Mouse (Mus musculus) spleen, postnatal 36 days (tissue): Measurements from ENCODE around the gene Banp.
A peak's percentile ranks its signal among the peaks of the same experiment; 100 is the strongest.

Experiments
- DNase-seq, 2 experiments: peaks; one replicate each; pipeline ENCODE4 v3.0.0; 2022; ENCODE audit warnings: low spot score in 2 of 2, mixed read lengths in 1 of 2

Banp gene

GRCm38 (mm10) chr8:121950749-121951655, 1.5 kb downstream of the Banp start:
- DNase-seq, result peak; percentile 47 to 60

GRCm38 (mm10) chr8:121951656-121952009, 2.1 kb downstream of the Banp start:
- no peak for DNase-seq

- no peak for DNase-seq
These were observed 2.6 kb downstream of the Banp start for GRCm38 (mm10) chr8:121952122-121952521.

- DNase-seq, result no peak
These were observed 3.2 kb downstream of the Banp start for GRCm38 (mm10) chr8:121952800-121953199.

- DNase-seq, result no peak
These were observed 4.4 kb downstream of the Banp start for GRCm38 (mm10) chr8:121953821-121954545.

- no peak for DNase-seq
These were observed 5.5 kb downstream of the Banp start for GRCm38 (mm10) chr8:121954981-121955555.

- no peak for DNase-seq
These were observed 6.4 kb downstream of the Banp start for GRCm38 (mm10) chr8:121955825-121956500.

GRCm38 (mm10) chr8:121958395-121958794, 8.8 kb downstream of the Banp start:
- no peak for DNase-seq

- no peak for DNase-seq
These were observed 13.3 kb downstream of the Banp start for GRCm38 (mm10) chr8:121962892-121963291.

- no peak for DNase-seq
These were observed 15.4 kb downstream of the Banp start for GRCm38 (mm10) chr8:121964716-121965512.

- no peak for DNase-seq
These were observed 16.6 kb downstream of the Banp start for GRCm38 (mm10) chr8:121966110-121966509.

GRCm38 (mm10) chr8:121966714-121967448, 17.3 kb downstream of the Banp start:
- DNase-seq, result no peak

- DNase-seq, result no peak
These were observed 18.4 kb downstream of the Banp start for GRCm38 (mm10) chr8:121967977-121968376.

- no peak for DNase-seq
These were observed 19.0 kb downstream of the Banp start for GRCm38 (mm10) chr8:121968542-121968941.

- DNase-seq, result no peak
These were observed 20.7 kb downstream of the Banp start for GRCm38 (mm10) chr8:121970225-121970624.

- peak; percentile 14 for DNase-seq
These were observed 22.0 kb downstream of the Banp start for GRCm38 (mm10) chr8:121971488-121972058.

- DNase-seq, result no peak
These were observed 24.4 kb downstream of the Banp start for GRCm38 (mm10) chr8:121973906-121974305.

- no peak for DNase-seq
These were observed 28.5 kb downstream of the Banp start for GRCm38 (mm10) chr8:121977819-121978590.

GRCm38 (mm10) chr8:121978670-121979069, 29.1 kb downstream of the Banp start:
- DNase-seq, result no peak
